Mouse (Mus musculus) small intestine, adult 2 months (tissue): Measurements from ENCODE around the gene Dock4.

Experiments used
- CTCF ChIP-seq: fragments of 200-500 bp; IDR thresholded peaks from 2 replicates; pipeline ENCODE4 v1.5.1; 2012; ENCODE audit warnings: low read depth, mild to moderate bottlenecking, control low read depth, inconsistent platforms, low read length, moderate library complexity, mixed read lengths; ENCODE audit not compliant: insufficient replicate concordance, insufficient read length; ENCODE audit errors: extremely low read depth
- POLR2A ChIP-seq: fragments of 200-500 bp; IDR thresholded peaks from 2 replicates; pipeline ENCODE4 v1.6.1; 2012; ENCODE audit warnings: low read depth, mild to moderate bottlenecking, control low read depth, inconsistent platforms, low read length, moderate library complexity

DNA sequence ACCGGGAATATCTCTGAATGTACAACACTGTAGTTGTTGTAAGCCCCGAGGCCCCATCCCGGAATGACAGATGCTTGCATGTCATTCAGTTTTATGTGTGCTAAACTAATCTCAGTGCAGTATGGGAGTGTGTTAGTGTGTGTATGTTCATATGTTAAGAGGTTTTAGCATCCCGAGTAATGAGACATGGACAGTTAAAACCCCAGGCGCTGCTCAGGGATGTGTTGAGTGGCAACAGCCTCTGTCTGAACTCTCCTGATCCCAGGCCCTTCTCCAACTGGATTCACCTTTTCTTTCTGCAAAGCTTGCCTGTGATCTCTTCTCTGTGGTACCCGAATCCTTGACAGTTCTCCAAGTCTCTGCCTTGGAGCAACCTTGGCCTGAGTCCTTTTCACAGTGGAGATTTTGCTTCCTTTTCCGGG, 52.5 kb downstream of the Dock4 start:
- TF ChIP-seq CTCF (no peak), POLR2A (no peak)
